ENCODE assay signal across 15 mouse cellular contexts in the genomic region with DNA sequence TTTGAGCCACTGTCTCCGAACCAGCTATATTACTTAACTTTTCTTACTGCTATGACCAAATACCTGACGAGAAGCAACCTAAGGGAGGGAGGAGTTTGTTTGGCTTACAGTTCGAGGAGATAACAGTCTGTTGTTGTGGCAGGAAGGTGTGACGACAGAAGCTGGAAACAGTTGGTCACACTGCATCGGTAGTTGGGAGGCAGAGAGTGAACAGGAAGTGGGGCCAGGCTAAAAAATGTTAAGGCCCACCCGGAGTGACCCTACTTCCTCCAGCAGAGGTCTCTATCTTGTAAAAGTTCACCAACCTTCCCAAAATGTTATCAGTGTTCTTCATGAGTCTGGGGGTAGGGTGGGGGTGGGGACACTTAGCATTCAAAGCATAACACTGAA. TPM values are rescaled to one million over a fixed set of nuclear protein-coding genes. Genes with fewer than 3 reads are reported as not detected.
DNase-seq lines count a peak whose midpoint lies in the region; ATAC-seq lines count a peak whose summit lies in the region.
"Had no signal": no experiment of that assay in that cellular context is flagged by ENCODE, and none has a peak within 500 bp of the region (broad histone marks: within the 10 kb centered on the region; RNA-seq: fewer than 3 reads in every experiment).

No protein-coding gene starts in this region.

- peak; percentile 52 for ATAC-seq in common myeloid progenitor, adult 5-6 weeks (replicated peaks; ENCODE audit: low read depth, poor library complexity, severe bottlenecking)
- ATAC-seq in megakaryocyte progenitor cell, adult 5-6 weeks (replicated peaks; ENCODE audit: poor library complexity): peak; percentile 46
- ATAC-seq: forebrain, embryonic 16.5 days; hindbrain, postnatal 0 days; intestine, embryonic 15.5 days; Patski had no signal

- DNase-seq in 416B (ENCODE audit: low read depth): peak; percentile 82
- DNase-seq in CD4-positive helper T cell, adult 2 months (ENCODE audit: low read depth, low spot score): peak; percentile 45
- no peak for DNase-seq in cerebellum, postnatal 14 days
- no peak for DNase-seq in lung, postnatal 25 days (ENCODE audit: low spot score)
- DNase-seq in adrenal gland, postnatal 14 days: no peak
- DNase-seq: adrenal gland, adult 2 months; cerebellum, adult 2 months; heart, postnatal 4 days; kidney, adult 18-20 months had no signal

RNA-seq across cellular contexts. Expression of a gene that starts 51.6 kb away (rescaled TPM):
- total RNA-seq in common myeloid progenitor, adult 5-6 weeks (2017): 7.4 and 7.9 TPM in 2 replicates
- 7.1 and 8.7 TPM in 2 replicates for total RNA-seq in megakaryocyte progenitor cell, adult 5-6 weeks (2015)
- 6.0 and 7.2 TPM in 2 replicates for total RNA-seq in megakaryocyte progenitor cell, adult 5-6 weeks (2017)
- total RNA-seq in adrenal gland, postnatal 14 days (2021): 10.0 and 10.8 TPM in 2 replicates

RNA-seq across cellular contexts. Expression of a gene that starts 56.6 kb away (rescaled TPM):
- total RNA-seq in common myeloid progenitor, adult 5-6 weeks (2017): 118 and 127 TPM in 2 replicates
- total RNA-seq in megakaryocyte progenitor cell, adult 5-6 weeks (2015): 216 and 218 TPM in 2 replicates
- total RNA-seq in megakaryocyte progenitor cell, adult 5-6 weeks (2017): 129 and 141 TPM in 2 replicates
- total RNA-seq in adrenal gland, postnatal 14 days (2021): 51.7 and 56.0 TPM in 2 replicates

Comparison
In these comparisons a context has a peak if more than half of its experiments do, and no peak if none do; other contexts are left out.
1. DNase-seq: peak in 416B (single experiment) and CD4-positive helper T cell, adult 2 months (single experiment); none in cerebellum, postnatal 14 days (0 of 2), lung, postnatal 25 days (single experiment) and adrenal gland, postnatal 14 days (single experiment).